Mouse (Mus musculus): Measurements from ENCODE around the gene Prkce. TPM values are rescaled to one million over a fixed set of nuclear protein-coding genes. Genes with fewer than 3 reads are reported as not detected.

The Prkce gene
- polyA plus RNA-seq, 1 experiment from 2014 or later: 3.1 TPM

GRCm38 (mm10) chr17:86647226-86647625, 479.6 kb downstream of the Prkce start:
- no peak for DNase-seq (ENCODE audit: extremely low spot score, low spot score)
- Histone ChIP-seq H3K4me1 (no peaks in the 10 kb centered on the region), H3K36me3 (replicated peaks) (no peaks in the 10 kb centered on the region), H3K9me3 (no peaks in the 10 kb centered on the region), H3K27me3 (ENCODE audit: poor library complexity, severe bottlenecking) (no peaks in the 10 kb centered on the region), H3K4me3 (no peak overlapping the region), H3K27ac (no peak overlapping the region)
- 96% methylated on average over 3 of the region's 3 CpGs for WGBS

GRCm38 (mm10) chr17:86648856-86649435, 481.4 kb downstream of the Prkce start:
- no peaks in the 10 kb centered on the region for H3K27me3 ChIP-seq (ENCODE audit: poor library complexity, severe bottlenecking)
- H3K27ac ChIP-seq: no peak overlapping the region
- WGBS: 88% methylated on average over 12 of the region's 12 CpGs
- no peaks in the 10 kb centered on the region for H3K36me3 ChIP-seq (replicated peaks)
- no peaks in the 10 kb centered on the region for H3K4me1 ChIP-seq
- DNase-seq (ENCODE audit: extremely low spot score, low spot score): no peak
- H3K9me3 ChIP-seq: no peaks in the 10 kb centered on the region
- no peak overlapping the region for H3K4me3 ChIP-seq

GRCm38 (mm10) chr17:86650241-86650640, 482.7 kb downstream of the Prkce start:
- Histone ChIP-seq H3K9me3 (no peaks in the 10 kb centered on the region), H3K27ac (no peak overlapping the region), H3K27me3 (ENCODE audit: poor library complexity, severe bottlenecking) (no peaks in the 10 kb centered on the region), H3K36me3 (replicated peaks) (no peaks in the 10 kb centered on the region), H3K4me3 (no peak overlapping the region), H3K4me1 (no peaks in the 10 kb centered on the region)
- DNase-seq (ENCODE audit: extremely low spot score, low spot score): no peak
- 92% methylated on average over 6 of the region's 6 CpGs for WGBS

GRCm38 (mm10) chr17:86651091-86651490, 483.5 kb downstream of the Prkce start:
- Histone ChIP-seq H3K27ac (no peak overlapping the region), H3K36me3 (replicated peaks) (no peaks in the 10 kb centered on the region), H3K4me1 (no peaks in the 10 kb centered on the region), H3K9me3 (no peaks in the 10 kb centered on the region), H3K4me3 (no peak overlapping the region), H3K27me3 (ENCODE audit: poor library complexity, severe bottlenecking) (no peaks in the 10 kb centered on the region)
- 70% methylated on average over 4 of the region's 4 CpGs for WGBS
- DNase-seq (ENCODE audit: extremely low spot score, low spot score): no peak

GRCm38 (mm10) chr17:86652751-86653150, 485.2 kb downstream of the Prkce start:
- Histone ChIP-seq H3K4me1 (no peaks in the 10 kb centered on the region), H3K27ac (no peak overlapping the region), H3K4me3 (no peak overlapping the region), H3K9me3 (no peaks in the 10 kb centered on the region), H3K36me3 (replicated peaks) (no peaks in the 10 kb centered on the region), H3K27me3 (ENCODE audit: poor library complexity, severe bottlenecking) (no peaks in the 10 kb centered on the region)
- WGBS: 91% methylated on average over 1 of the region's 1 CpGs
- DNase-seq (ENCODE audit: extremely low spot score, low spot score): no peak

GRCm38 (mm10) chr17:86656369-86656768, 488.8 kb downstream of the Prkce start:
- no peak overlapping the region for H3K4me3 ChIP-seq
- H3K9me3 ChIP-seq: no peaks in the 10 kb centered on the region
- no peak for DNase-seq (ENCODE audit: extremely low spot score, low spot score)
- H3K36me3 ChIP-seq (replicated peaks): no peaks in the 10 kb centered on the region
- no peaks in the 10 kb centered on the region for H3K27me3 ChIP-seq (ENCODE audit: poor library complexity, severe bottlenecking)
- no peak overlapping the region for H3K27ac ChIP-seq
- 92% methylated on average over 5 of the region's 5 CpGs for WGBS
- H3K4me1 ChIP-seq: no peaks in the 10 kb centered on the region

- no peaks in the 10 kb centered on the region for H3K27me3 ChIP-seq (ENCODE audit: poor library complexity, severe bottlenecking)
- H3K36me3 ChIP-seq (replicated peaks): no peaks in the 10 kb centered on the region
- no peak overlapping the region for H3K27ac ChIP-seq
- DNase-seq (ENCODE audit: extremely low spot score, low spot score): no peak
- 21% methylated on average over 1 of the region's 1 CpGs for WGBS
- H3K9me3 ChIP-seq: no peaks in the 10 kb centered on the region
- H3K4me3 ChIP-seq: no peak overlapping the region
- no peaks in the 10 kb centered on the region for H3K4me1 ChIP-seq
These were observed 494.7 kb downstream of the Prkce start for GRCm38 (mm10) chr17:86662301-86662700.

GRCm38 (mm10) chr17:86663471-86663870, 495.9 kb downstream of the Prkce start:
- Histone ChIP-seq H3K4me3 (no peak overlapping the region), H3K9me3 (no peaks in the 10 kb centered on the region), H3K27me3 (ENCODE audit: poor library complexity, severe bottlenecking) (no peaks in the 10 kb centered on the region), H3K27ac (no peak overlapping the region), H3K36me3 (replicated peaks) (no peaks in the 10 kb centered on the region), H3K4me1 (0 out of 2 replicates have a peak, but pooled peaks cover 4% of the 10 kb centered on the region)
- whole genome bisulfite sequencing: 87% methylated on average over 4 of the region's 4 CpGs
- DNase-seq (ENCODE audit: extremely low spot score, low spot score): no peak

GRCm38 (mm10) chr17:86667836-86668600, 500.4 kb downstream of the Prkce start:
- H3K4me3 ChIP-seq: no peak overlapping the region
- H3K27ac ChIP-seq: no peak overlapping the region
- H3K27me3 ChIP-seq (ENCODE audit: poor library complexity, severe bottlenecking): no peaks in the 10 kb centered on the region
- H3K9me3 ChIP-seq: no peaks in the 10 kb centered on the region
- H3K4me1 ChIP-seq: peaks cover 18% of the 10 kb centered on the region; the same call in 1 of the 2 replicates
- H3K36me3 ChIP-seq (replicated peaks): no peaks in the 10 kb centered on the region
- WGBS: 76% methylated on average over 8 of the region's 8 CpGs
- DNase-seq (ENCODE audit: extremely low spot score, low spot score): no peak

GRCm38 (mm10) chr17:86669641-86670373, 502.2 kb downstream of the Prkce start:
- WGBS: 90% methylated on average over 13 of the region's 13 CpGs
- Histone ChIP-seq H3K4me3 (no peak overlapping the region), H3K27ac (peak overlapping the region; percentile 30; the same call in 1 of the 2 replicates), H3K9me3 (no peaks in the 10 kb centered on the region), H3K4me1 (peaks cover 18% of the 10 kb centered on the region; the same call in 1 of the 2 replicates), H3K27me3 (ENCODE audit: poor library complexity, severe bottlenecking) (no peaks in the 10 kb centered on the region), H3K36me3 (replicated peaks) (no peaks in the 10 kb centered on the region)
- DNase-seq (ENCODE audit: extremely low spot score, low spot score): no peak

GRCm38 (mm10) chr17:86670731-86671130, 503.1 kb downstream of the Prkce start:
- H3K4me1 ChIP-seq: peaks cover 18% of the 10 kb centered on the region; the same call in 1 of the 2 replicates
- no peaks in the 10 kb centered on the region for H3K36me3 ChIP-seq (replicated peaks)
- no peak overlapping the region for H3K27ac ChIP-seq
- whole genome bisulfite sequencing: 70% methylated on average over 7 of the region's 7 CpGs
- H3K9me3 ChIP-seq: no peaks in the 10 kb centered on the region
- no peak for DNase-seq (ENCODE audit: extremely low spot score, low spot score)
- H3K4me3 ChIP-seq: no peak overlapping the region
- H3K27me3 ChIP-seq (ENCODE audit: poor library complexity, severe bottlenecking): no peaks in the 10 kb centered on the region

- no peaks in the 10 kb centered on the region for H3K36me3 ChIP-seq (replicated peaks)
- H3K27ac ChIP-seq: no peak overlapping the region
- peaks cover 9% of the 10 kb centered on the region; the same call in 1 of the 2 replicates for H3K4me1 ChIP-seq
- no peak for DNase-seq (ENCODE audit: extremely low spot score, low spot score)
- no peaks in the 10 kb centered on the region for H3K9me3 ChIP-seq
- WGBS: 83% methylated on average over 2 of the region's 2 CpGs
- no peaks in the 10 kb centered on the region for H3K27me3 ChIP-seq (ENCODE audit: poor library complexity, severe bottlenecking)
- no peak overlapping the region for H3K4me3 ChIP-seq
These were observed 507.4 kb downstream of the Prkce start for GRCm38 (mm10) chr17:86674971-86675370.

- Histone ChIP-seq H3K36me3 (replicated peaks) (no peaks in the 10 kb centered on the region), H3K9me3 (no peaks in the 10 kb centered on the region), H3K27ac (no peak overlapping the region), H3K4me1 (peaks cover under 1% of the 10 kb centered on the region; the same call in 1 of the 2 replicates), H3K27me3 (ENCODE audit: poor library complexity, severe bottlenecking) (no peaks in the 10 kb centered on the region), H3K4me3 (no peak overlapping the region)
- 95% methylated on average over 5 of the region's 5 CpGs for WGBS
- DNase-seq (ENCODE audit: extremely low spot score, low spot score): no peak
These were observed 508.8 kb downstream of the Prkce start for GRCm38 (mm10) chr17:86676336-86676735.
